Mouse (Mus musculus): ENCODE measurements around the gene Tle2.
A peak's percentile ranks its signal among the peaks of the same experiment; 100 is the strongest.

GRCm38 (mm10) chr10:81604968-81605665 is 30.8 kb downstream of the Tle2 start:
- TF ChIP-seq CTCF (IDR thresholded peaks at IDR 0.05; ENCODE audit: insufficient read depth, low read length), result peak; percentile 93
- TF ChIP-seq POLR2A (IDR thresholded peaks at IDR 0.05; ENCODE audit: borderline replicate concordance, extremely low read depth, low read depth, low read length), result no peak
